Mouse (Mus musculus) CD4-positive, CD25-positive, alpha-beta regulatory T cell, adult 4 months (primary cell): ENCODE data around the gene Igsf9. TPM values are rescaled to one million over a fixed set of nuclear protein-coding genes. Genes with fewer than 3 reads are reported as not detected.

Experiments used
- ATAC-seq: one replicate; pipeline ENCODE4 v1.8.0; 2017
- polyA plus RNA-seq, 2 experiments: library from polyadenylated mRNA; unstranded; fragments of 100-300 nt; shearing (Covaris generic); gene quantifications; one replicate each; pipeline ENCODE4 v1.2.1; 2017

The Igsf9 gene
- polyA plus RNA-seq, 2 experiments from 2014 or later, result 1.1 TPM; not detected in 1

DNA sequence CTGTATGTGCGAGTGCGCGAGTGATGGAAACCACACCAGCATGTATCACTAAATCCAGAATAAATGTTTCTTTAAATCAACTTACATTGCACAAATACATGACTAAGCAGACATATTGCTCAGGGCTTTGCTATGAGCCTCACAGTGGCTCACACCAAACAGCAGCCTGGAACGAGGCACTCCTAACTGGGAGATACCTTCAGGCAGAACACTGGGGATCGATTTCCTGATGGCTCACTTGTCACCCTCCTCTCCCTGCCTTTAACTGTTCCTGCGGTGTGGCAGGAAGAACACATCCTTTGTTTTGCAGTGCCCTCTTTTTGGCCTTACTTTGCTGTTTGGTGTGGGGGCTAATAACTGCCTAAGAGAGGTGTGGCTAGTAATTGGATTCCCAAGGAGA is 38.1 kb downstream of the Igsf9 start:
- ATAC-seq, result no peak

GRCm38 (mm10) chr1:172520576-172521440 is 39.2 kb downstream of the Igsf9 start, which contains the start of gene Cfap45:
TSS of gene Cfap45 (plus strand) at chr1:172520801.
- peak; percentile 72 for ATAC-seq

DNA sequence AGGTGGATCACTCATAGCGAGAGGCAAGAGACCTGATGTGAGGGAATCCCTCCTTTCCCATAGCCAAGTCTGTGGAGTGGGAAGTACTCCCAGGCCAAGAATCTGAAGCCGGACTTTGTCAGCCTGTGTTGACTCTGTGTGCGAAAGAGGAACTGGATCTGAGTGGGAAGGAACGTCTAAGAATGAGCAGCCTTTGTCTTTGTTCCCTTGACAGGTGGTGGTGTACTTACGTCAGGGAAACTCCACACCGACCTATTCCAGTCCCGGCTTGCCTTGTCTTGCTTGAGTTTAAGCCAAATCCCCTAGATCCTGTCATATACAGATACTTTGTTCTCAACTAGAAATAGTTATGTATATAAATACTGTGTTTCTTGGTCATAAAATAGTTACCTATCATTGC is 40.9 kb downstream of the Igsf9 start:
- no peak for ATAC-seq

GRCm38 (mm10) chr1:172523699-172524101 is 42.1 kb downstream of the Igsf9 start:
- ATAC-seq, result no peak

DNA sequence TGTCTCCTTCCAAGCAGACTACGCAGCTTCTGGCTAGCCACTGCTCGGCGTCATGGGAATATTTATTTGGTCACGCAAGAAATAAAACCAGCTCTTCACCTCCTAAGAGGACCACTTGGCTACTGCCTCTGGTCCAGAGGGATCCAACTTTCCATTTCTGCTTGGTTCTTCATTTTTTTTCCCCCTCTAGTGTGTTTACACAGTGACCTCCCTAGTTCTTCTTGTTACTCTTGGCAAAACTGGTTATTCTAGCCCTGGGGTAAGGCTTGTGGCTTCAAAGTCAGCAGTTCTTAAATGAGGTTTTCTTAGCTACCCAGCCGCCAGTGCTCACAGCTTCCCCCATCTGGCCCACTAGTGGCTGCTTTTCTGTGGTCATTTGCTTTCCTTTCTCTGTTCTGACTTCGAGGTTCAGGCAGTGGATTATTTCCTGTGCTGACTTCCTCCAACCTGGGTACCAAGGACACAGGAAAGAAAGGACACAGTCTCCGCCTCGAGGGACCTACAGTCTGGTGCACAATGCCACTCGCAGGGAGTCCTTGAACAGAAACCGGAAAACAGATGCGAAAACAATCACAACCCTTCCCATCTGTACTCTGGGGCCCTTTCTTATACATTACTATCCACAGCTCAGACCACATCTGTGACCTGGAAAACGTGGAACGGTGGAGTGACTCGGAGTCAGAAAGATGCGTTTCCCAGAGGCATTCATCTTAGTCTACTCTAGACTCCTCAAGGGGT is 43.6 kb downstream of the Igsf9 start:
- peak; percentile 22 for ATAC-seq

- no peak for ATAC-seq
These were observed 44.4 kb downstream of the Igsf9 start for GRCm38 (mm10) chr1:172525971-172526370.

DNA sequence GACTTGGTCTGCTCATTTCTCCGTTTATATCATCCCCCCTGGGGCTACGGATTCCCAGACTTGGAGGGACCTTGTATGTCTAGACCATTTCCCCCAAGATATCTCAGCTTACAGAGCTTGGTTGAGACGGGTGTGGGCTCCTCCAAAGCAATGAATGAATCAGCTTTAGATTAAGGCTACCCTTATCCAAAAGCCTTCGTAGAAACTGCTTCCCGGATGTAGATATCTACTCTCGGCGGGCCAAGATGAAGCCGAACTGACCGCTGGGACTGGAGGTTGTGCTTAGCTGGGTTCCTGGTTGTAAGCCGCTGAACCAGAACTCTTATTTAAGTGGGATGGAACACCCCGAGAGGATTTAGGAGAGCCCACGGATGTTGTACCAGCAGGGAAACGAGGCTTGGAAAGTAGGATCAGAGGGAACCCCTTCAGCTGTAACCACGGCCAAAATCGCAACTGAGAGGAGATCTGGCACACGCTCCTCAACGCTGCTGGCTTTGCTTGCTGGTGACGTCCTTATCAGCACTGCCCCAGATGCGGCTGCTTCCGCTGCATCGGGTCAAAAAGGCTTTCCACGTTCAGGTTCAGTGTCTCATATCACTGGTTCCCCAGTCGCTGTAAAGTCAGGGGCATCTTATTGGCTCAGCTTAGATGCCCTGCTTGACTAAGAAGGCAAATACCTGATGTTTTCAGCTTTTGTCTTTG is 44.9 kb downstream of the Igsf9 start:
- ATAC-seq, result peak; percentile 58

GRCm38 (mm10) chr1:172527431-172527830 is 45.8 kb downstream of the Igsf9 start:
- ATAC-seq, result no peak

- ATAC-seq, result peak; percentile 78
These were observed 47.1 kb downstream of the Igsf9 start for GRCm38 (mm10) chr1:172528701-172529100.

- no peak for ATAC-seq
These were observed 49.1 kb downstream of the Igsf9 start for GRCm38 (mm10) chr1:172530544-172531220.

DNA sequence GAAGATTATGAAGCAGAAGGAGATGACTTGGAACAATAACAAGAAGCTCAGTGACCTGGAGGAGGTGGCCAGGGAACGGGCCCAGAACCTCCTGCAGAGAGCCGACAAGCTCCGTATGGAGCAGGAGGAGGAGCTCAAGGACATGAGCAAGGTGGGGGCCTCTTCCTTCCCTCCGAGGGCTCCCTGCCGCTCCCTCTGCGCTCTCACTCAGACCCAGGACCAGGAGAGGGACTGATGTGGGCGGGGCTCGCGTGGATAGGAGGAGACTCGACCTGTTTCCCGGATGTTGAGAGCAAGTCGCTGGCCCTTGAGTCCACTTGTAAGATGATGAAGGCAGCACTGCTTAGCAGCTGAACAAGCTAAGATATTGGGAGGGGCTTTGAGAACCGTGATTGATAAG is 51.0 kb downstream of the Igsf9 start:
- no peak for ATAC-seq

DNA sequence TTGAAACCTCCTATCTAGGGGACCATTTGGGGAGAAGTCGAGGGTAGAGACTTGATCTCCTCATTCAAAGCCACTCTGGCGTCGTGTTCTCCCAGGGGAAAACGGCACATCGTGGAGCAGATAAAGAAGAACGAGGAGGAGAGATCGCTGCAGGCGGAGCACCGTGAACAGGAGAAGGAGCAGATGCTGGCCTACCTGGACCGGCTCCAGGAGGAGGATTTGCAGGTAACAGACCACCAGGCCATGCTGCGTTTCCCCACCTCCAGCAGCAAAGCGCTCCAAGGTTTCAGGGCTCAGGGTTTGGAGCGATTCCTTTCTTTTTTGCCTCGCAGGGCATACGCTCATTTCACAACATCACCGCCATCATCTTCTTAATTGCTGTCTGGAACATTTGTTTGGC is 53.5 kb downstream of the Igsf9 start:
- ATAC-seq, result no peak

- no peak for ATAC-seq
These were observed 58.2 kb downstream of the Igsf9 start for GRCm38 (mm10) chr1:172539827-172540226.

DNA sequence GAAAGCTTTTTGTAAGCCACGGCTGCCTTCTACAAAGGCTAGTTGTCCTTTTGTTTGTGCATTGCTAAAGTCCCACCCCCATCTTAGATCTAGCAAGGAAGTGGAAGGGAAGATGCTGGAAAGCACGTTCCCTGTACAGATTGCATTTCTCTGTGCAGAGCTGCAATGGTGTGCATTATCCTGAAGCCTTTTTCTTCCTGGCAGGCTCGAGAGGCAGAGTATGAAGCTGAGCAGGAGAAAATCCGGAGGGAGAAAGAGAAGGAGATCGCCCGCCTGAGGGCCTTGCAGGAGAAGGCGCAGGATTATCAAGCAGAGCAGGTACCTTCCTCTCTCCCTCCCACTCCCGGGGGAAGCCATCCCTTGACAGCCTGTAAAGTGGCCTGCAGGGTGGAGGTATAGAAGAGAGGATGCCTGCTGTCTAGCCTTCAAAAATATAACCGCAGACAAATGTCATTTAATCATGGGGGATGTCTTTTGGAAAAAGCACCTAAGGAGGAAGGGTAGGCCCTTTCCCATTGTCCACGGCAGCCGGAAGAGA is 58.8 kb downstream of the Igsf9 start:
- ATAC-seq, result no peak

DNA sequence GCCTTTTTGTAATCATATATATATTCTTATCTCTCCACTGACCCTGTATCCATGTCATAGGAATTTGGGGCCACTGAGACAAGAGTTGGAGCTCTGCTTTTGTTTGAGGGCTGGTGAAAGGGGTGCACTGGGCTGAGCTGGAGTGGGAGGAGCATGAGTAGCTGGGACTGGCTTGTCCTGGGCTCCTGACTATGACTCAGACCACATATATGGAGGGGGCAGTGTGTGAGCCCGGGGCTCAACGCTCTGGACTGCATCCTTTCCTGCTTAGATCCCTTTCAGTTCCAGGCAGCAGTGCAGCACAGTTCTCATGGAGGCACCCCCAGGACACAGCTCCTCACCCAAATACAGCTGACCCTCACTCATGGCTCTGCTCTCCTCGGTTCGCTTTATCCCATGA is 64.5 kb downstream of the Igsf9 start:
- no peak for ATAC-seq

Other genes with a start within 250 kb of the Igsf9 start
- gene Atp1a4, start 223.4 kb upstream of the Igsf9 start, polyA plus RNA-seq, result not detected
- 1 to 10 TPM; 3.8 to 5.5 TPM for gene Igsf8, start 220.1 kb upstream of the Igsf9 start, polyA plus RNA-seq
- under 1 TPM; 0.33 to 0.42 TPM for gene Atp1a2, start 183.7 kb upstream of the Igsf9 start, polyA plus RNA-seq
- gene Kcnj9, start 152.5 kb upstream of the Igsf9 start, polyA plus RNA-seq, result not detected
- gene Kcnj10, start 140.6 kb upstream of the Igsf9 start, polyA plus RNA-seq, result not detected
- 1 to 10 TPM; 3.6 to 6.0 TPM for gene Pigm, start 105.2 kb upstream of the Igsf9 start, polyA plus RNA-seq
- not detected for gene Slamf9, start 6.4 kb upstream of the Igsf9 start, polyA plus RNA-seq
- 100 to 1,000 TPM; 226 to 278 TPM for gene Tagln2, start 18.3 kb downstream of the Igsf9 start, polyA plus RNA-seq
- gene Cfap45, start 39.0 kb downstream of the Igsf9 start, polyA plus RNA-seq, result under 1 TPM in 1 of 2 experiments, not detected in 1; 0.69 TPM
- gene Vsig8, start 74.2 kb downstream of the Igsf9 start, polyA plus RNA-seq, result not detected
- gene Slamf8, start 108.8 kb downstream of the Igsf9 start, polyA plus RNA-seq, result 1 to 10 TPM in 1 of 2 experiments, under 1 TPM in 1; 0.19 to 1.7 TPM
- not detected for gene Fcrl6, start 120.8 kb downstream of the Igsf9 start, polyA plus RNA-seq
- 1 to 10 TPM; 4.9 to 6.4 TPM for gene Dusp23, start 151.2 kb downstream of the Igsf9 start, polyA plus RNA-seq
- gene Crp, start 216.3 kb downstream of the Igsf9 start, polyA plus RNA-seq, result not detected